Mouse (Mus musculus): Measurements from ENCODE around the gene Ttc7b.
A peak's percentile ranks its signal among the peaks of the same experiment; 100 is the strongest.

The Ttc7b gene

GRCm38 (mm10) chr12:100407371-100407770, 113.3 kb downstream of the Ttc7b start:
- no peak for DNase-seq

- no peak for DNase-seq
Measured at GRCm38 (mm10) chr12:100406094-100406493, 114.5 kb downstream of the Ttc7b start.

GRCm38 (mm10) chr12:100405512-100406030, 115.1 kb downstream of the Ttc7b start:
- no peak for DNase-seq

- no peak for DNase-seq
Measured at GRCm38 (mm10) chr12:100404430-100404829, 116.2 kb downstream of the Ttc7b start.

GRCm38 (mm10) chr12:100403005-100403324, 117.7 kb downstream of the Ttc7b start:
- no peak for DNase-seq

- no peak for DNase-seq
Measured at GRCm38 (mm10) chr12:100402296-100403004, 118.2 kb downstream of the Ttc7b start.

GRCm38 (mm10) chr12:100400119-100400518, 120.5 kb downstream of the Ttc7b start:
- DNase-seq: no peak

GRCm38 (mm10) chr12:100399126-100399727, 121.4 kb downstream of the Ttc7b start:
- no peak for DNase-seq

GRCm38 (mm10) chr12:100398268-100398943, 122.2 kb downstream of the Ttc7b start:
- DNase-seq: no peak

- DNase-seq: no peak
Measured at GRCm38 (mm10) chr12:100397432-100398146, 123.0 kb downstream of the Ttc7b start.

- DNase-seq: no peak
Measured at GRCm38 (mm10) chr12:100396806-100397205, 123.8 kb downstream of the Ttc7b start.

GRCm38 (mm10) chr12:100393532-100393931, 127.1 kb downstream of the Ttc7b start:
- no peak for DNase-seq

GRCm38 (mm10) chr12:100393109-100393508, 127.5 kb downstream of the Ttc7b start:
- DNase-seq: no peak

- DNase-seq: peak in 1 of 2 experiments; percentile 43
Measured at GRCm38 (mm10) chr12:100392466-100392865, 128.2 kb downstream of the Ttc7b start.

GRCm38 (mm10) chr12:100391890-100392289, 128.7 kb downstream of the Ttc7b start:
- DNase-seq: no peak

GRCm38 (mm10) chr12:100389878-100390710, 130.5 kb downstream of the Ttc7b start:
- no peak for DNase-seq

- no peak for DNase-seq
Measured at GRCm38 (mm10) chr12:100386259-100386658, 134.4 kb downstream of the Ttc7b start.

- DNase-seq: no peak
Measured at GRCm38 (mm10) chr12:100382526-100382925, 138.1 kb downstream of the Ttc7b start.

- no peak for DNase-seq
Measured at GRCm38 (mm10) chr12:100381941-100382340, 138.7 kb downstream of the Ttc7b start.

GRCm38 (mm10) chr12:100380697-100381291, 139.8 kb downstream of the Ttc7b start:
- no peak for DNase-seq

GRCm38 (mm10) chr12:100379833-100380232, 140.8 kb downstream of the Ttc7b start:
- no peak for DNase-seq

GRCm38 (mm10) chr12:100378266-100378665, 142.4 kb downstream of the Ttc7b start:
- DNase-seq: no peak
